Mouse (Mus musculus) liver, embryonic 16.5 days (tissue): ENCODE data around the gene Ccdc62. TPM values are rescaled to one million over a fixed set of nuclear protein-coding genes. Genes with fewer than 3 reads are reported as not detected.

ENCODE experiments used
- ATAC-seq: fragments of 200-750 bp; cut with Nextera tagmentation; 2 replicates; pipeline ENCODE4 v1.8.0; 2017; ENCODE audit warnings: low read depth, mild to moderate bottlenecking, moderate number of reproducible peaks, moderate library complexity
- H3K27ac ChIP-seq: fragments of 300-500 bp; sonication (generic); 2 replicates; pipeline ENCODE4 v1.5.1; 2014; ENCODE audit warnings: mild to moderate bottlenecking, low read length
- H3K27me3 ChIP-seq: fragments of 300-500 bp; sonication (generic); 2 replicates; pipeline ENCODE4 v1.6.1; 2014; ENCODE audit warnings: low read depth, low read length, mixed read lengths; ENCODE audit not compliant: control insufficient read depth, insufficient read depth
- H3K36me3 ChIP-seq: fragments of 300-500 bp; sonication (generic); 2 replicates; pipeline ENCODE4 v1.6.1; 2014; ENCODE audit warnings: mild to moderate bottlenecking; ENCODE audit not compliant: control insufficient read depth, insufficient read depth
- H3K4me1 ChIP-seq: fragments of 300-500 bp; sonication (generic); 2 replicates; pipeline ENCODE4 v1.6.1; 2014; ENCODE audit warnings: low read depth, low read length, mixed read lengths; ENCODE audit not compliant: control insufficient read depth
- H3K4me2 ChIP-seq: fragments of 300-500 bp; sonication (generic); 2 replicates; pipeline ENCODE4 v1.6.1; 2014; ENCODE audit warnings: low read depth, low read length, mixed read lengths
- H3K4me3 ChIP-seq: fragments of 300-500 bp; sonication (generic); 2 replicates; pipeline ENCODE4 v1.5.1; 2014; ENCODE audit warnings: low read depth, mild to moderate bottlenecking, low read length
- H3K9ac ChIP-seq: fragments of 300-500 bp; sonication (generic); 2 replicates; pipeline ENCODE4 v1.6.1; 2014; ENCODE audit warnings: low read depth, low read length
- H3K9me3 ChIP-seq: fragments of 300-500 bp; sonication (generic); replicated peaks from 2 replicates; pipeline ENCODE4 v1.6.1; 2016; ENCODE audit warnings: low read length; ENCODE audit not compliant: control insufficient read depth
- WGBS: fragments of 180-500 bp; shearing (Covaris S2); extraction: QIAGEN DNeasy Blood & Tissue Kit; methylation state at CpG from one replicate; pipeline ENCODE4 v1.1.7; 2014; ENCODE audit not compliant: insufficient replicate concordance; 5-methylcytosine and 5-hydroxymethylcytosine counted together
- polyA plus RNA-seq: library from polyadenylated mRNA; unstranded; fragments of >200 nt; fragmentation: Nextera tagmentation; extraction: Ambion mirVana; gene quantifications from 2 replicates; pipeline ENCODE4 v1.2.1, GENCODE M21; 2015

The Ccdc62 gene
- polyA plus RNA-seq, 1 experiment from 2014 or later: 2.2 TPM

DNA sequence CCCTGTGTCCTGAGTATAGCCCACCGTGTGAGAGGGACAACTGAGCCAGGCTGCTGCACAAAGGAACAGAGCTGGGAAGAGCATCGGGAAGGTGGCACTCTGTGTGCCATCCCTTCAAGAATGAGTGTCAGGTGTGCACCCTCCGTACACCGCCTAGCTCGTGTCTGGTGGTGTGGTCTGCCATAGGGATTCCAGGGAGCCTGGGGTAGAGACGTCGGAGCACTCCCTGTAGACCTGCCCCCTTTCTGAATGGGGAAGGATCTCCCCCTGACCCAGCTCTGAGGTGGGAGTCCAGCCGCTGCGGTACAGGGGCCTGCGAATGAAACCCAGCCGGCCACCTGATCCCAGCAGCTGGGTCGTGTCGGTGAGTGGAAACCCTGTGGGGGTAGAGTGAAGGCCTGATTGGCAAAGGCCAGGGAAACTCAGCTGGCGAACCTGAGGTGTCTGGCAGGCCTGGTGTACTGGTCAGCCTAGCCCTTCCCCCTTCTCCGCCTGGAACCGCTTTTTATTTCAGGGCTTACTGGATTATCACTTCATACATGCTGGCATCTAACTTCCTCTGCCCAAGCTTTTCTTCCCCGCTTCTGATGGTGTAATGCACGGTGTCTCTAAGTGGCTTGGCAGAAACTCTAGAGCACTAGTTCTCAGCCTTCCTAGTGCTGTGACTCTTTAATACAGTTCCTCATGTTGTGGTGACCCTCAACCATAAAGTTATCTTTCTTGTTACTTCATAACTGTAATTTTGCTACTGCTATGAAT lies 48.9 kb downstream of the Ccdc62 start:
- Histone ChIP-seq H3K4me1 (peaks cover 33% of the 10 kb centered on the region), H3K4me2 (no peak overlapping the region), H3K27ac (no peak overlapping the region), H3K27me3 (peaks cover 4% of the 10 kb centered on the region; the same call in 1 of the 2 replicates), H3K9ac (no peak overlapping the region), H3K4me3 (no peak overlapping the region), H3K9me3 (no peaks in the 10 kb centered on the region), H3K36me3 (no peaks in the 10 kb centered on the region)
- ATAC-seq: no peak
- WGBS: 69% methylated on average over 18 of the region's 18 CpGs

GRCm38 (mm10) chr5:123979980-123980369 lies 49.5 kb downstream of the Ccdc62 start:
- H3K27ac ChIP-seq: no peak overlapping the region
- WGBS: 56% methylated on average over 4 of the region's 4 CpGs

GRCm38 (mm10) chr5:123980521-123981249 lies 50.2 kb downstream of the Ccdc62 start:
- no peak overlapping the region for H3K27ac ChIP-seq
- WGBS: 58% methylated on average over 9 of the region's 9 CpGs
- no peak overlapping the region for H3K4me3 ChIP-seq
- H3K4me1 ChIP-seq: peaks cover 30% of the 10 kb centered on the region
- peaks cover 2% of the 10 kb centered on the region; the same call in 1 of the 2 replicates for H3K27me3 ChIP-seq
- no peaks in the 10 kb centered on the region for H3K36me3 ChIP-seq
- no peaks in the 10 kb centered on the region for H3K9me3 ChIP-seq
- H3K9ac ChIP-seq: no peak overlapping the region
- H3K4me2 ChIP-seq: no peak overlapping the region
- ATAC-seq: 0 out of 2 replicates have a peak, but pooled peaks have one; percentile 12

More at GRCm38 (mm10) chr5:123979980-123980369, 49.5 kb downstream of the Ccdc62 start:
- Histone ChIP-seq H3K27me3 (peaks cover 4% of the 10 kb centered on the region; the same call in 1 of the 2 replicates), H3K4me3 (no peak overlapping the region), H3K36me3 (no peaks in the 10 kb centered on the region), H3K4me1 (peaks cover 33% of the 10 kb centered on the region), H3K4me2 (no peak overlapping the region), H3K9ac (no peak overlapping the region), H3K9me3 (no peaks in the 10 kb centered on the region)
- ATAC-seq: no peak

- ATAC-seq: no peak
- H3K4me1 ChIP-seq: peaks cover 29% of the 10 kb centered on the region
- H3K4me2 ChIP-seq: no peak overlapping the region
- no peaks in the 10 kb centered on the region for H3K9me3 ChIP-seq
- no peak overlapping the region for H3K9ac ChIP-seq
- no peaks in the 10 kb centered on the region for H3K27me3 ChIP-seq
- H3K36me3 ChIP-seq: no peaks in the 10 kb centered on the region
- no peak overlapping the region for H3K4me3 ChIP-seq
- H3K27ac ChIP-seq: no peak overlapping the region
- WGBS: 56% methylated on average over 6 of the region's 6 CpGs
Observed at GRCm38 (mm10) chr5:123981250-123981554, 50.7 kb downstream of the Ccdc62 start.

- Histone ChIP-seq H3K4me3 (no peak overlapping the region), H3K4me1 (peaks cover 25% of the 10 kb centered on the region), H3K36me3 (no peaks in the 10 kb centered on the region), H3K27ac (no peak overlapping the region), H3K9ac (no peak overlapping the region), H3K9me3 (no peaks in the 10 kb centered on the region), H3K27me3 (no peaks in the 10 kb centered on the region), H3K4me2 (no peak overlapping the region)
- ATAC-seq: no peak
- 58% methylated on average over 11 of the region's 11 CpGs for WGBS
Observed at GRCm38 (mm10) chr5:123982838-123983237, 52.4 kb downstream of the Ccdc62 start.

- no peak overlapping the region for H3K9ac ChIP-seq
- WGBS: 66% methylated on average over 9 of the region's 9 CpGs
- no peak overlapping the region for H3K4me2 ChIP-seq
- peaks cover 11% of the 10 kb centered on the region for H3K4me1 ChIP-seq
- ATAC-seq: no peak
- no peak overlapping the region for H3K4me3 ChIP-seq
- H3K27me3 ChIP-seq: no peaks in the 10 kb centered on the region
- H3K9me3 ChIP-seq: no peaks in the 10 kb centered on the region
- H3K27ac ChIP-seq: no peak overlapping the region
- H3K36me3 ChIP-seq: no peaks in the 10 kb centered on the region
Observed at GRCm38 (mm10) chr5:123985434-123985833, 55.0 kb downstream of the Ccdc62 start.

DNA sequence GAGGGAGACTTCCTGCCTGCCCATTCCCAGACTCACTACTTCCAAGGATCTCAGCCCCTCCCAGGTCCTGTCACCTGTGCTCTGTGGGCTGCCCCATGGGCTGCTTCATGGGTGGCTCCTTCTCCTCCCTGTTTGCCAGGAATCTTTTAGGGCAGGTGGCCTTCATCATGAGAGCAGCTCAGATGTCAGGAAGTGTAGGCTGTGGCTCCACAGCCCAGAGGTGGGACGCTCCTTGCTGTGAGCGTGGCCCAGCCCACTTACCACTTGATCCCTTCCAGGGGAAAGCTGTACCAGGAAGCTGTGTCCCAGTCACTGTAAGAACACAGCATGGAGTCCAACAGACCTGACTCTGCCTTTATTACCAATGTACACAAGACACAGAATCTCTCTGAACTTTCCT lies 56.4 kb downstream of the Ccdc62 start:
- 67% methylated on average over 2 of the region's 2 CpGs for WGBS
- H3K9ac ChIP-seq: no peak overlapping the region
- ATAC-seq: no peak
- H3K36me3 ChIP-seq: no peaks in the 10 kb centered on the region
- peaks cover 2% of the 10 kb centered on the region for H3K4me1 ChIP-seq
- no peak overlapping the region for H3K27ac ChIP-seq
- no peaks in the 10 kb centered on the region for H3K9me3 ChIP-seq
- no peak overlapping the region for H3K4me2 ChIP-seq
- H3K4me3 ChIP-seq: no peak overlapping the region
- no peaks in the 10 kb centered on the region for H3K27me3 ChIP-seq

DNA sequence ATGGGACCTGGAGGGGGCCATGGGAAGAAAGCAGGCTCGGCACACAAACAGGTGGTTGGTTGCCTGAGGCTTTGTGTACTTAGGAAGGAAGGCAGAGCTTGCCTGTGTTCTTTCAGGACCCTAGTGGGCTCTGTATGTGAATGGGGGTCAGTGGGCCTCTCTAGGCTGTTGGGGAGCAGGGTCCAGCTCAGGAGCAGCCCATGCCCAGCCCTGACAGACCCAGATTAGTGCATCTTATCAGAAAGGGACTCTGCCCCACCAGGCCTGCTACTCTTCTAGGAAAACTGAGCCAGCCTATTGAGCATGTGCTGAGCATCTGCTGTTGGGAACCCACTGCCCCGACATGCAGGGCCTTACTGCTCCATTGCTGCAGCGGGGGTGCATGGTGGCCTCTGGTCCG lies 57.0 kb downstream of the Ccdc62 start:
- ATAC-seq: no peak
- H3K9me3 ChIP-seq: no peaks in the 10 kb centered on the region
- 79% methylated on average over 4 of the region's 4 CpGs for WGBS
- H3K4me3 ChIP-seq: no peak overlapping the region
- H3K27me3 ChIP-seq: no peaks in the 10 kb centered on the region
- no peak overlapping the region for H3K4me2 ChIP-seq
- H3K36me3 ChIP-seq: no peaks in the 10 kb centered on the region
- H3K9ac ChIP-seq: no peak overlapping the region
- no peak overlapping the region for H3K27ac ChIP-seq
- peaks cover under 1% of the 10 kb centered on the region for H3K4me1 ChIP-seq
